Mouse (Mus musculus) macrophage (primary cell): Measurements from ENCODE around the gene Tmem80. TPM values are rescaled to one million over a fixed set of nuclear protein-coding genes. Genes with fewer than 3 reads are reported as not detected.

Source experiments
- H3K27ac ChIP-seq: fragments of 350-480 bp; formaldehyde crosslinking; 2 replicates; pipeline ENCODE4 v1.9.0; 2021
- H3K36me3 ChIP-seq: fragments of 350-480 bp; formaldehyde crosslinking; 2 replicates; pipeline ENCODE4 v1.9.0; 2021; ENCODE audit errors: inconsistent target
- H3K4me3 ChIP-seq: fragments of 350-480 bp; formaldehyde crosslinking; 2 replicates; pipeline ENCODE4 v1.9.0; 2021; ENCODE audit errors: inconsistent target
- H3K79me2 ChIP-seq: fragments of 350-480 bp; formaldehyde crosslinking; 2 replicates; pipeline ENCODE4 v1.9.0; 2021; ENCODE audit errors: inconsistent target
- WGBS: methylation state at CpG from one replicate; pipeline ENCODE4 v1.1.7; 2026; ENCODE audit warnings: inconsistent platforms; ENCODE audit not compliant: missing documents; 5-methylcytosine and 5-hydroxymethylcytosine counted together
- polyA plus RNA-seq: library from polyadenylated mRNA; stranded (reverse); fragments of 250-400 nt; gene quantifications from 3 replicates; pipeline ENCODE4 v1.2.4, GENCODE M21; 2018; ENCODE audit warnings: inconsistent platforms

The Tmem80 gene
- polyA plus RNA-seq, 1 experiment from 2014 or later: 10.2 TPM

- Histone ChIP-seq H3K36me3 (peaks cover 33% of the 10 kb centered on the region), H3K79me2 (no peaks in the 10 kb centered on the region), H3K27ac (no peak overlapping the region), H3K4me3 (no peak overlapping the region)
- 100% methylated on average over 3 of the region's 3 CpGs for WGBS
Observed at GRCm38 (mm10) chr7:141336296-141336695, 8.8 kb downstream of the Tmem80 start.

- Histone ChIP-seq H3K36me3 (peaks cover 31% of the 10 kb centered on the region), H3K4me3 (no peak overlapping the region), H3K27ac (no peak overlapping the region), H3K79me2 (no peaks in the 10 kb centered on the region)
- 76% methylated on average over 3 of the region's 3 CpGs for WGBS
Observed at GRCm38 (mm10) chr7:141337716-141338416, 10.3 kb downstream of the Tmem80 start.

- Histone ChIP-seq H3K27ac (no peak within 1 kb of the TSS), H3K4me3 (no peak within 1 kb of the TSS), H3K79me2 (no peaks in the 10 kb centered on the region), H3K36me3 (peaks cover 24% of the 10 kb centered on the region; the same call in 1 of the 2 replicates)
- 20% methylated on average over 23 of the region's 23 CpGs for WGBS
Observed at GRCm38 (mm10) chr7:141338576-141339131, 11.1 kb downstream of the Tmem80 start, which contains the start of gene Eps8l2. Gene Eps8l2, plus strand, starts transcription at chr7:141338880.

GRCm38 (mm10) chr7:141339215-141339920, 11.8 kb downstream of the Tmem80 start:
- H3K4me3 ChIP-seq: no peak overlapping the region
- peaks cover 17% of the 10 kb centered on the region; the same call in 1 of the 2 replicates for H3K36me3 ChIP-seq
- H3K79me2 ChIP-seq: no peaks in the 10 kb centered on the region
- H3K27ac ChIP-seq: no peak overlapping the region
- WGBS: 83% methylated on average over 17 of the region's 20 CpGs

- Histone ChIP-seq H3K36me3 (peaks cover 11% of the 10 kb centered on the region; the same call in 1 of the 2 replicates), H3K79me2 (no peaks in the 10 kb centered on the region), H3K27ac (no peak overlapping the region), H3K4me3 (no peak overlapping the region)
- 94% methylated on average over 7 of the region's 7 CpGs for WGBS
Observed at GRCm38 (mm10) chr7:141340023-141340422, 12.5 kb downstream of the Tmem80 start.

- 92% methylated on average over 5 of the region's 6 CpGs for WGBS
- Histone ChIP-seq H3K27ac (no peak overlapping the region), H3K36me3 (peaks cover 8% of the 10 kb centered on the region; the same call in 1 of the 2 replicates), H3K79me2 (no peaks in the 10 kb centered on the region), H3K4me3 (no peak overlapping the region)
Observed at GRCm38 (mm10) chr7:141340476-141340875, 12.9 kb downstream of the Tmem80 start.

GRCm38 (mm10) chr7:141341689-141342226, 14.2 kb downstream of the Tmem80 start:
- Histone ChIP-seq H3K4me3 (no peak overlapping the region), H3K79me2 (no peaks in the 10 kb centered on the region), H3K36me3 (no peaks in the 10 kb centered on the region), H3K27ac (no peak overlapping the region)
- 95% methylated on average over 9 of the region's 10 CpGs for WGBS

GRCm38 (mm10) chr7:141343230-141343629, 15.7 kb downstream of the Tmem80 start:
- Histone ChIP-seq H3K36me3 (no peaks in the 10 kb centered on the region), H3K27ac (no peak overlapping the region), H3K4me3 (no peak overlapping the region), H3K79me2 (no peaks in the 10 kb centered on the region)
- 72% methylated on average over 2 of the region's 2 CpGs for WGBS

- no peak overlapping the region for H3K27ac ChIP-seq
- H3K79me2 ChIP-seq: no peaks in the 10 kb centered on the region
- H3K4me3 ChIP-seq: no peak overlapping the region
- no peaks in the 10 kb centered on the region for H3K36me3 ChIP-seq
- WGBS: 90% methylated on average over 7 of the region's 7 CpGs
Observed at GRCm38 (mm10) chr7:141343696-141344095, 16.2 kb downstream of the Tmem80 start.

- 59% methylated on average over 5 of the region's 5 CpGs for WGBS
- Histone ChIP-seq H3K27ac (no peak overlapping the region), H3K36me3 (no peaks in the 10 kb centered on the region), H3K4me3 (no peak overlapping the region), H3K79me2 (no peaks in the 10 kb centered on the region)
Observed at GRCm38 (mm10) chr7:141344787-141345186, 17.2 kb downstream of the Tmem80 start.

- Histone ChIP-seq H3K27ac (no peak overlapping the region), H3K36me3 (no peaks in the 10 kb centered on the region), H3K79me2 (no peaks in the 10 kb centered on the region), H3K4me3 (no peak overlapping the region)
- WGBS: 93% methylated on average over 6 of the region's 6 CpGs
Observed at GRCm38 (mm10) chr7:141351061-141351460, 23.5 kb downstream of the Tmem80 start.

- H3K79me2 ChIP-seq: no peaks in the 10 kb centered on the region
- no peak overlapping the region for H3K27ac ChIP-seq
- H3K4me3 ChIP-seq: no peak overlapping the region
- 98% methylated on average over 8 of the region's 8 CpGs for WGBS
- H3K36me3 ChIP-seq: no peaks in the 10 kb centered on the region
Observed at GRCm38 (mm10) chr7:141355051-141355450, 27.5 kb downstream of the Tmem80 start.

GRCm38 (mm10) chr7:141355626-141356326, 28.2 kb downstream of the Tmem80 start:
- Histone ChIP-seq H3K4me3 (no peak overlapping the region), H3K36me3 (no peaks in the 10 kb centered on the region), H3K79me2 (no peaks in the 10 kb centered on the region), H3K27ac (no peak overlapping the region)
- 85% methylated on average over 12 of the region's 12 CpGs for WGBS

- WGBS: 73% methylated on average over 14 of the region's 14 CpGs
- no peak overlapping the region for H3K27ac ChIP-seq
Observed at GRCm38 (mm10) chr7:141356971-141357370, 29.4 kb downstream of the Tmem80 start.

More at GRCm38 (mm10) chr7:141356971-141357370, 29.4 kb downstream of the Tmem80 start:
- Histone ChIP-seq H3K4me3 (no peak overlapping the region), H3K36me3 (no peaks in the 10 kb centered on the region), H3K79me2 (no peaks in the 10 kb centered on the region)
